Mouse (Mus musculus): ENCODE data around the gene Ccdc80. TPM values are rescaled to one million over a fixed set of nuclear protein-coding genes. Genes with fewer than 3 reads are reported as not detected.

The Ccdc80 gene
- 5.9 and 11.6 TPM in 2 replicates for polyA plus RNA-seq (2012; rRNA removed)

- Histone ChIP-seq H3K4me3 (ENCODE audit: control insufficient read depth, insufficient read depth, low read length) (no peak within 1 kb of the TSS), H3K4me1 (replicated peaks; ENCODE audit: control insufficient read depth, insufficient read depth, low read length) (no peaks in the 10 kb centered on the region), H3K36me3 (ENCODE audit: control insufficient read depth, insufficient read depth, low read length) (no peaks in the 10 kb centered on the region), H3K27ac (ENCODE audit: control insufficient read depth, insufficient read depth, low read length) (no peak within 1 kb of the TSS), H3K27me3 (ENCODE audit: control insufficient read depth, insufficient read depth, low read length) (no peaks in the 10 kb centered on the region)
- DNase-seq, result no peak
- TF ChIP-seq CTCF (IDR thresholded peaks at IDR 0.05; ENCODE audit: borderline replicate concordance, control insufficient read depth, extremely low read depth, insufficient read depth, low read length, poor library complexity), result no peak
- no peak for TF ChIP-seq POLR2A (IDR thresholded peaks at IDR 0.05; ENCODE audit: control insufficient read depth, extremely low read depth, insufficient read depth, low read length, poor library complexity)
- WGBS, result 31% methylated on average over 6 of the region's 6 CpGs
These were observed at the start of gene Ccdc80 for GRCm38 (mm10) chr16:45093137-45093731. Gene Ccdc80 (plus strand): TSS chr16:45093402.

- DNase-seq, result peak; percentile 26
- no peak overlapping the region for H3K27ac ChIP-seq (ENCODE audit: control insufficient read depth, insufficient read depth, low read length)
- WGBS, result 6% methylated on average over 3 of the region's 3 CpGs
- H3K27me3 ChIP-seq (ENCODE audit: control insufficient read depth, insufficient read depth, low read length), result no peaks in the 10 kb centered on the region
- peaks cover 3% of the 10 kb centered on the region for H3K4me1 ChIP-seq (replicated peaks; ENCODE audit: control insufficient read depth, insufficient read depth, low read length)
- TF ChIP-seq POLR2A (IDR thresholded peaks at IDR 0.05; ENCODE audit: control insufficient read depth, extremely low read depth, insufficient read depth, low read length, poor library complexity) (no peak), CTCF (IDR thresholded peaks at IDR 0.05; ENCODE audit: borderline replicate concordance, control insufficient read depth, extremely low read depth, insufficient read depth, low read length, poor library complexity) (no peak)
- no peak overlapping the region for H3K4me3 ChIP-seq (ENCODE audit: control insufficient read depth, insufficient read depth, low read length)
- H3K36me3 ChIP-seq (ENCODE audit: control insufficient read depth, insufficient read depth, low read length), result no peaks in the 10 kb centered on the region
These were observed 48.4 kb upstream of the Ccdc80 start for GRCm38 (mm10) chr16:45044844-45045243.

GRCm38 (mm10) chr16:45057222-45057621 lies 36.0 kb upstream of the Ccdc80 start:
- Histone ChIP-seq H3K36me3 (ENCODE audit: control insufficient read depth, insufficient read depth, low read length) (no peaks in the 10 kb centered on the region), H3K4me3 (ENCODE audit: control insufficient read depth, insufficient read depth, low read length) (no peak overlapping the region), H3K27ac (ENCODE audit: control insufficient read depth, insufficient read depth, low read length) (no peak overlapping the region), H3K27me3 (ENCODE audit: control insufficient read depth, insufficient read depth, low read length) (no peaks in the 10 kb centered on the region), H3K4me1 (replicated peaks; ENCODE audit: control insufficient read depth, insufficient read depth, low read length) (no peaks in the 10 kb centered on the region)
- TF ChIP-seq CTCF (IDR thresholded peaks at IDR 0.05; ENCODE audit: borderline replicate concordance, control insufficient read depth, extremely low read depth, insufficient read depth, low read length, poor library complexity) (no peak), POLR2A (IDR thresholded peaks at IDR 0.05; ENCODE audit: control insufficient read depth, extremely low read depth, insufficient read depth, low read length, poor library complexity) (no peak)
- DNase-seq, result no peak
- WGBS, result 96% methylated on average over 7 of the region's 7 CpGs

- H3K4me3 ChIP-seq (ENCODE audit: control insufficient read depth, insufficient read depth, low read length), result no peak overlapping the region
- WGBS, result 57% methylated on average over 4 of the region's 4 CpGs
- H3K27ac ChIP-seq (ENCODE audit: control insufficient read depth, insufficient read depth, low read length), result no peak overlapping the region
- H3K36me3 ChIP-seq (ENCODE audit: control insufficient read depth, insufficient read depth, low read length), result no peaks in the 10 kb centered on the region
- DNase-seq, result no peak
- H3K4me1 ChIP-seq (replicated peaks; ENCODE audit: control insufficient read depth, insufficient read depth, low read length), result no peaks in the 10 kb centered on the region
- TF ChIP-seq POLR2A (IDR thresholded peaks at IDR 0.05; ENCODE audit: control insufficient read depth, extremely low read depth, insufficient read depth, low read length, poor library complexity) (no peak), CTCF (IDR thresholded peaks at IDR 0.05; ENCODE audit: borderline replicate concordance, control insufficient read depth, extremely low read depth, insufficient read depth, low read length, poor library complexity) (no peak)
- H3K27me3 ChIP-seq (ENCODE audit: control insufficient read depth, insufficient read depth, low read length), result no peaks in the 10 kb centered on the region
These were observed 35.3 kb upstream of the Ccdc80 start for GRCm38 (mm10) chr16:45057922-45058321.

GRCm38 (mm10) chr16:45061140-45061539 lies 32.1 kb upstream of the Ccdc80 start:
- Histone ChIP-seq H3K36me3 (ENCODE audit: control insufficient read depth, insufficient read depth, low read length) (no peaks in the 10 kb centered on the region), H3K4me1 (replicated peaks; ENCODE audit: control insufficient read depth, insufficient read depth, low read length) (no peaks in the 10 kb centered on the region), H3K27ac (ENCODE audit: control insufficient read depth, insufficient read depth, low read length) (no peak overlapping the region), H3K27me3 (ENCODE audit: control insufficient read depth, insufficient read depth, low read length) (no peaks in the 10 kb centered on the region), H3K4me3 (ENCODE audit: control insufficient read depth, insufficient read depth, low read length) (no peak overlapping the region)
- WGBS, result 80% methylated on average over 3 of the region's 3 CpGs
- DNase-seq, result no peak
- TF ChIP-seq CTCF (IDR thresholded peaks at IDR 0.05; ENCODE audit: borderline replicate concordance, control insufficient read depth, extremely low read depth, insufficient read depth, low read length, poor library complexity) (no peak), POLR2A (IDR thresholded peaks at IDR 0.05; ENCODE audit: control insufficient read depth, extremely low read depth, insufficient read depth, low read length, poor library complexity) (no peak)

- no peak for TF ChIP-seq POLR2A (IDR thresholded peaks at IDR 0.05; ENCODE audit: control insufficient read depth, extremely low read depth, insufficient read depth, low read length, poor library complexity)
- no peak for TF ChIP-seq CTCF (IDR thresholded peaks at IDR 0.05; ENCODE audit: borderline replicate concordance, control insufficient read depth, extremely low read depth, insufficient read depth, low read length, poor library complexity)
- 94% methylated on average over 8 of the region's 8 CpGs for WGBS
These were observed 22.7 kb upstream of the Ccdc80 start for GRCm38 (mm10) chr16:45070383-45071083.

More at GRCm38 (mm10) chr16:45070383-45071083, 22.7 kb upstream of the Ccdc80 start:
- H3K4me1 ChIP-seq (replicated peaks; ENCODE audit: control insufficient read depth, insufficient read depth, low read length), result no peaks in the 10 kb centered on the region
- no peak for DNase-seq
- no peaks in the 10 kb centered on the region for H3K36me3 ChIP-seq (ENCODE audit: control insufficient read depth, insufficient read depth, low read length)
- H3K27ac ChIP-seq (ENCODE audit: control insufficient read depth, insufficient read depth, low read length), result no peak overlapping the region
- no peak overlapping the region for H3K4me3 ChIP-seq (ENCODE audit: control insufficient read depth, insufficient read depth, low read length)
- no peaks in the 10 kb centered on the region for H3K27me3 ChIP-seq (ENCODE audit: control insufficient read depth, insufficient read depth, low read length)

All from thymus, adult 2 months (tissue).